Mouse (Mus musculus): ENCODE measurements at regions not wholly inside any gene's neighbourhood (a gene's known extent, or its start where the extent isn't known, plus 50 kb on each side); places are given as distances from the start of the nearest gene placed in this dataset.

DNA sequence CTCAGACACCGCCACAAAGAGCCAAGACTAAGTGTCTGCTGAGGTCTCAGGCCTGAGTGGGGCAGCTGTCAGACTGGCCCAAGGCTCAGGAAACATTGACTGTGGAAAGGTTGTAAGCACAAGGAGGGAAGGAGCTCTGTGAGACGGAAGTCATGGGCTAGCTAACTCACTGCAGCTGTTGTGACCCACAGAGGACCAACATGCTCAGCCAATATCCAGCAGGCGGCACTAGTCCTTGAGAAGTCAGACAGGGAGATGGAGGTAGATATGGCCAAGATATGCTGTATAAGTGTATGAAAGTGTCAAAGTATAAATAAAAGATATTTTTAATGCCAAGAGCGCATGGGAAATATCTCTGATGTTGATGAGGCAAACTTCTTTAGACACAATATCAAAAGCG lies 378.1 kb downstream of the Matn1 start:
- Histone ChIP-seq H3K4me1 (ENCODE audit: control insufficient read depth, insufficient read depth, low read length) (no peaks in the 10 kb centered on the region), H3K36me3 (ENCODE audit: control insufficient read depth, insufficient read depth, low read length, poor library complexity, severe bottlenecking) (no peaks in the 10 kb centered on the region), H3K4me3 (ENCODE audit: low read depth, low read length) (no peak overlapping the region), H3K27ac (ENCODE audit: insufficient read depth, low read length) (no peak overlapping the region), H3K9me3 (replicated peaks; ENCODE audit: control insufficient read depth, insufficient read depth, low read length, poor library complexity, severe bottlenecking) (no peaks in the 10 kb centered on the region), H3K27me3 (ENCODE audit: control insufficient read depth, insufficient read depth, low read length, poor library complexity, severe bottlenecking) (no peaks in the 10 kb centered on the region), H3K9ac (ENCODE audit: low read depth, poor library complexity, severe bottlenecking) (no peak overlapping the region)
- TF ChIP-seq POLR2A (IDR thresholded peaks at IDR 0.05; ENCODE audit: insufficient read depth, low read length): no peak
- no peak for TF ChIP-seq CTCF (IDR thresholded peaks at IDR 0.05; ENCODE audit: low read depth, low read length)
- TF ChIP-seq EP300 (IDR thresholded peaks at IDR 0.05; ENCODE audit: insufficient read depth, low read depth, low read length): no peak

GRCm38 (mm10) chr4:131324486-131324885 lies 380.3 kb downstream of the Matn1 start:
- Histone ChIP-seq H3K27ac (ENCODE audit: insufficient read depth, low read length) (no peak overlapping the region), H3K4me3 (ENCODE audit: low read depth, low read length) (no peak overlapping the region), H3K27me3 (ENCODE audit: control insufficient read depth, insufficient read depth, low read length, poor library complexity, severe bottlenecking) (no peaks in the 10 kb centered on the region), H3K4me1 (ENCODE audit: control insufficient read depth, insufficient read depth, low read length) (no peaks in the 10 kb centered on the region), H3K36me3 (ENCODE audit: control insufficient read depth, insufficient read depth, low read length, poor library complexity, severe bottlenecking) (no peaks in the 10 kb centered on the region), H3K9me3 (replicated peaks; ENCODE audit: control insufficient read depth, insufficient read depth, low read length, poor library complexity, severe bottlenecking) (no peaks in the 10 kb centered on the region), H3K9ac (ENCODE audit: low read depth, poor library complexity, severe bottlenecking) (no peak overlapping the region)
- no peak for TF ChIP-seq POLR2A (IDR thresholded peaks at IDR 0.05; ENCODE audit: insufficient read depth, low read length)
- TF ChIP-seq EP300 (IDR thresholded peaks at IDR 0.05; ENCODE audit: insufficient read depth, low read depth, low read length): no peak
- TF ChIP-seq CTCF (IDR thresholded peaks at IDR 0.05; ENCODE audit: low read depth, low read length): no peak

GRCm38 (mm10) chr4:131325200-131325599 lies 381.0 kb downstream of the Matn1 start:
- Histone ChIP-seq H3K27ac (ENCODE audit: insufficient read depth, low read length) (no peak overlapping the region), H3K9me3 (replicated peaks; ENCODE audit: control insufficient read depth, insufficient read depth, low read length, poor library complexity, severe bottlenecking) (no peaks in the 10 kb centered on the region), H3K9ac (ENCODE audit: low read depth, poor library complexity, severe bottlenecking) (no peak overlapping the region), H3K4me1 (ENCODE audit: control insufficient read depth, insufficient read depth, low read length) (no peaks in the 10 kb centered on the region), H3K36me3 (ENCODE audit: control insufficient read depth, insufficient read depth, low read length, poor library complexity, severe bottlenecking) (no peaks in the 10 kb centered on the region), H3K4me3 (ENCODE audit: low read depth, low read length) (no peak overlapping the region), H3K27me3 (ENCODE audit: control insufficient read depth, insufficient read depth, low read length, poor library complexity, severe bottlenecking) (no peaks in the 10 kb centered on the region)
- no peak for TF ChIP-seq EP300 (IDR thresholded peaks at IDR 0.05; ENCODE audit: insufficient read depth, low read depth, low read length)
- no peak for TF ChIP-seq POLR2A (IDR thresholded peaks at IDR 0.05; ENCODE audit: insufficient read depth, low read length)
- no peak for TF ChIP-seq CTCF (IDR thresholded peaks at IDR 0.05; ENCODE audit: low read depth, low read length)

- Histone ChIP-seq H3K27me3 (ENCODE audit: control insufficient read depth, insufficient read depth, low read length, poor library complexity, severe bottlenecking) (no peaks in the 10 kb centered on the region), H3K9me3 (replicated peaks; ENCODE audit: control insufficient read depth, insufficient read depth, low read length, poor library complexity, severe bottlenecking) (no peaks in the 10 kb centered on the region), H3K4me1 (ENCODE audit: control insufficient read depth, insufficient read depth, low read length) (no peaks in the 10 kb centered on the region), H3K27ac (ENCODE audit: insufficient read depth, low read length) (no peak overlapping the region), H3K9ac (ENCODE audit: low read depth, poor library complexity, severe bottlenecking) (no peak overlapping the region), H3K4me3 (ENCODE audit: low read depth, low read length) (no peak overlapping the region), H3K36me3 (ENCODE audit: control insufficient read depth, insufficient read depth, low read length, poor library complexity, severe bottlenecking) (no peaks in the 10 kb centered on the region)
- no peak for TF ChIP-seq EP300 (IDR thresholded peaks at IDR 0.05; ENCODE audit: insufficient read depth, low read depth, low read length)
- TF ChIP-seq CTCF (IDR thresholded peaks at IDR 0.05; ENCODE audit: low read depth, low read length): no peak
- no peak for TF ChIP-seq POLR2A (IDR thresholded peaks at IDR 0.05; ENCODE audit: insufficient read depth, low read length)
These were observed 381.4 kb downstream of the Matn1 start for GRCm38 (mm10) chr4:131325609-131326008.

- H3K9ac ChIP-seq (ENCODE audit: low read depth, poor library complexity, severe bottlenecking): no peak overlapping the region
- no peaks in the 10 kb centered on the region for H3K27me3 ChIP-seq (ENCODE audit: control insufficient read depth, insufficient read depth, low read length, poor library complexity, severe bottlenecking)
- no peak overlapping the region for H3K4me3 ChIP-seq (ENCODE audit: low read depth, low read length)
- TF ChIP-seq EP300 (IDR thresholded peaks at IDR 0.05; ENCODE audit: insufficient read depth, low read depth, low read length) (no peak), CTCF (IDR thresholded peaks at IDR 0.05; ENCODE audit: low read depth, low read length) (no peak), POLR2A (IDR thresholded peaks at IDR 0.05; ENCODE audit: insufficient read depth, low read length) (no peak)
- no peaks in the 10 kb centered on the region for H3K9me3 ChIP-seq (replicated peaks; ENCODE audit: control insufficient read depth, insufficient read depth, low read length, poor library complexity, severe bottlenecking)
- H3K36me3 ChIP-seq (ENCODE audit: control insufficient read depth, insufficient read depth, low read length, poor library complexity, severe bottlenecking): no peaks in the 10 kb centered on the region
- H3K27ac ChIP-seq (ENCODE audit: insufficient read depth, low read length): no peak overlapping the region
- H3K4me1 ChIP-seq (ENCODE audit: control insufficient read depth, insufficient read depth, low read length): no peaks in the 10 kb centered on the region
These were observed 385.2 kb downstream of the Matn1 start for GRCm38 (mm10) chr4:131329398-131329797.

DNA sequence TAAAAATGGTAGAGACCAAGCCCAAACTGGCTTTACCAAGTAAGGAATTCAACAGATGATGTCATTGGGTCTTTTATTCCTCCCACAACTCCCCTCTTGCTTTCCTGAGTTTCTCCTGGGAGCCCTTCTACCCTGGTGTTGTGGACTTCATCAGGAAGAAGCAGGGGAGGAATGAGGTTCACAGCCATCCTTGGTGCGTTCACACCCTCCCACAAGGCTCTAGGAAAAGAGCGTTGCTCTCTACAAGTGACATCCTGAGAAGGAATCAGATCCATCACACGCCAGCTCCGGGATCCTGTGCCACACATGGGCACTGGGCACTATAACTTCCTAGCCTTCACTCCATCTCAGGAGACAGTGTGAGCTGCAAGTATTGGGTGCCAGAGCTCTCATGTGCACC lies 387.5 kb downstream of the Matn1 start:
- Histone ChIP-seq H3K36me3 (ENCODE audit: control insufficient read depth, insufficient read depth, low read length, poor library complexity, severe bottlenecking) (no peaks in the 10 kb centered on the region), H3K4me3 (ENCODE audit: low read depth, low read length) (no peak overlapping the region), H3K27me3 (ENCODE audit: control insufficient read depth, insufficient read depth, low read length, poor library complexity, severe bottlenecking) (no peaks in the 10 kb centered on the region), H3K9me3 (replicated peaks; ENCODE audit: control insufficient read depth, insufficient read depth, low read length, poor library complexity, severe bottlenecking) (no peaks in the 10 kb centered on the region), H3K4me1 (ENCODE audit: control insufficient read depth, insufficient read depth, low read length) (no peaks in the 10 kb centered on the region), H3K9ac (ENCODE audit: low read depth, poor library complexity, severe bottlenecking) (no peak overlapping the region), H3K27ac (ENCODE audit: insufficient read depth, low read length) (no peak overlapping the region)
- no peak for TF ChIP-seq POLR2A (IDR thresholded peaks at IDR 0.05; ENCODE audit: insufficient read depth, low read length)
- no peak for TF ChIP-seq CTCF (IDR thresholded peaks at IDR 0.05; ENCODE audit: low read depth, low read length)
- TF ChIP-seq EP300 (IDR thresholded peaks at IDR 0.05; ENCODE audit: insufficient read depth, low read depth, low read length): no peak

Data from ES-Bruce4 (cell line).